Mouse (Mus musculus) adrenal gland, postnatal 25 days (tissue): ENCODE results near the gene Copg1. TPM values are rescaled to one million over a fixed set of nuclear protein-coding genes. Genes with fewer than 3 reads are reported as not detected.
A peak's percentile ranks its signal among the peaks of the same experiment; 100 is the strongest.

ENCODE experiments used
- DNase-seq: peaks from one replicate; pipeline ENCODE4 v3.0.0; 2021; ENCODE audit warnings: mixed read lengths
- long read RNA-seq: library from polyadenylated mRNA; stranded (forward); transcript quantifications from one replicate; pipeline ENCODE4 v2.0.0, GENCODE M21; 2021
- total RNA-seq: library from RNA; stranded (reverse); gene quantifications from 2 replicates; pipeline ENCODE4 v1.2.3, GENCODE M21; 2021

Copg1 gene
- total RNA-seq: 103 and 108 TPM in 2 replicates
- long read RNA-seq, full-length matches to known transcripts: 140 of 209 reads
- long read RNA-seq, partial matches to known transcripts: 54 of 209 reads
- long read RNA-seq, other reads (novel, unspliced or antisense): 15 of 209 reads

DNA sequence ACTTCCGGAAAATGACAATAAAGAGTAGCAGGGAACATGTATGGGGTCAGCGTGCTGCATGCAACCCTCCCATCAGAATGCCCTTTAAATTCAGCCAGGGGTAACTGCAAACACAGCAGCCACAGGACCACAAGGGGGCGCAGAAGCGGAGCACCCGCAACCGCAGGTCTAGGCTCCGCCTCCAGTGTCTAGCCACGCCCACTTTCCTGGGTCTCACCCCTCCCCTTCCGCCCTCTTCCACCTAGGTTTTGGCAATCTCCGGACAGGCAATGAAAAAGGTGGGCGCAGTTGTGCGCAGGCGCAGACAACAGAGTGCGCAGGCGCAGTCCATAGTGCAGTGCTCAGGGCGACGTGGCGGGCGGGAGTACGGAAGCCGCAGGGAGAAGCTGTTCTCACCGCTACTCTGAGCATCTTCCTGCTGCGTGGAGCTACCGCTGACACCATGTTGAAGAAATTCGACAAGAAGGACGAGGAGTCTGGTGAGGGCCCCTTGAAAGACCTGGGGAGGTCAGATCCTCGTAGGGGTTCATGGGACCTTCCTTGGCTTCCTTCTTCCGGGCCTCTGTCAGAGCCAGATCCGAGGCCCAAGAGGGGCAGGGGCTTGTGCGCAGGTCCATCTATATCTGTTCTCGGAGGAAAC is at the start of gene Copg1:
Copg1 (plus strand) TSS at position 221 of the 640 bp plus-strand sequence.
- peak; percentile 100 for DNase-seq

GRCm38 (mm10) chr6:87838551-87839197 is 48.9 kb upstream of the Copg1 start, which contains the start of gene Isy1:
Gene Isy1 (minus strand): TSS chr6:87838798.
- DNase-seq: peak; percentile 89

- no peak for DNase-seq
Measured at GRCm38 (mm10) chr6:87839797-87840341, 47.7 kb upstream of the Copg1 start.

GRCm38 (mm10) chr6:87841635-87842034 is 46.0 kb upstream of the Copg1 start:
- DNase-seq: no peak

- DNase-seq: no peak
Measured at GRCm38 (mm10) chr6:87842254-87842653, 45.4 kb upstream of the Copg1 start.

- no peak for DNase-seq
Measured at GRCm38 (mm10) chr6:87845031-87845695, 42.5 kb upstream of the Copg1 start.

DNA sequence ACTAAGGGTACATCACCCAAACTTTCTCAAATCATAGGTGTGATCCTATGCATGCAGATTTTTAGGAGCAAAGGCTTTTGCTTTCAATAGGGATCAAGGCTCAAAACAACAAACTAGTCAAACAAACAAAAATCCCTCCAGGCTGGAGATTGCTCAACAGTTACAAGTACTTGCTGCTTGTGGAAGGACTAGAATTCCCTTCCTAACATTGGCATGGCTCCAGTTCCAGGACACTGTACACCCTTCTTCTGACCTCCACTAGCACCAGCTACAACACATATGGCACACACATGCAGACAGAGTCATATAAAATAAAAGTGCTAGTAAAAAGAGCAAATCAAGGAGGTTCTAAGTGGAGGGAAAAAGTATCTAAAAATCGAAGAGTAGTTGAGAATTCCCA is 40.8 kb upstream of the Copg1 start:
- no peak for DNase-seq

DNA sequence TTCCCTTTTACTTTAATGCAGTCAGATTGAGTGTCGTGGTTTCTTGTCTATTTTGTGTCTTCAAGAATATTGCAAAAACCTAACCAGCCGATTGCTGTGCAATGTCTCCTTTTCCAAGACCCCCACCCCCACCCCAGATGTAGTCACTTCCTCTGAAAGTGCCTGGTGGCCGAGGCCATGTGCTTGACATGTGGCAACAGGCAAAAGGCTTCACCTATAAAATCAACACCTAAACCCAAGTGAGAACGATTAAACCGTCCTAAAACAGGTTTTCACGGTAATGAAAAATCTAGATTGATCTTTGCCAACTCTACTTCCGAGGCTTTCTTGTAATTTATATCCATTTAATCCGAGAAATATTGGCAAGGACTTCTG is 37.8 kb upstream of the Copg1 start:
- no peak for DNase-seq

DNA sequence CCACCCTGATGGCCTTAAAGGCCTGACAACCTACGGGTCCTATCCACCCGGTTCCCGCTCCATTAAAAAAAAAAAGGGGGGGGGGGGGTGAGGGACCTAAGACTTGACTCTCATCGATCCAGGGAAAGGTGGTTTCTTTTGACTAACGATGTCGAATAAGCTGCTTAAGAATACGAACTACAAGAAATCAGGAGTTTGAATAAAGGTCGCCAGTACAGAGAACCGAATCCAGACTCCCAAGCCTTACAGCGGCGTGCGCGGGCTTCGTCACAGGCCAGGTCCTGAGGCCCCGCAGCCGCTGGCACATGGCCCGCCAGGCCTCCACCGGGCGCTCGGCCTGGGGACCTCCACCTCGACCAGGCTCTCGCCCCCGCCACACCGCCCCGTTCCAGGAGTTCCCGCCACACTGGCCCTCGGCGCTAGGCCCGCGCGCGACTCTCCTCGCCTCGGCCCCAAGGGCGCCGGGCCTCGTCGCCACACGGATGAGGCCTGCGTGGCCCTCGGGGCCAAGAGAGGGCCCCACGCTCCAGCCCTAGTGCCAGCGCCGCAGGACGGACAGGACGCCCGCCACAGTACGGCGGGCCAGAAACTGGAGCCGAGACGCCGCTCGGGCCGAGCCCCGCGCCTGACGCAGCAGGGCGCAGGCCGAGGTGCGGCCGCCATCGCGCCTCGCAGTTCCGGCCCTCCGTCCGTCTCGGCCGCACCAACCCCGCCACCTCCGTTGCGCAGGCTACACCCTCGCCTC is 37.3 kb upstream of the Copg1 start:
- peak; percentile 69 for DNase-seq

DNA sequence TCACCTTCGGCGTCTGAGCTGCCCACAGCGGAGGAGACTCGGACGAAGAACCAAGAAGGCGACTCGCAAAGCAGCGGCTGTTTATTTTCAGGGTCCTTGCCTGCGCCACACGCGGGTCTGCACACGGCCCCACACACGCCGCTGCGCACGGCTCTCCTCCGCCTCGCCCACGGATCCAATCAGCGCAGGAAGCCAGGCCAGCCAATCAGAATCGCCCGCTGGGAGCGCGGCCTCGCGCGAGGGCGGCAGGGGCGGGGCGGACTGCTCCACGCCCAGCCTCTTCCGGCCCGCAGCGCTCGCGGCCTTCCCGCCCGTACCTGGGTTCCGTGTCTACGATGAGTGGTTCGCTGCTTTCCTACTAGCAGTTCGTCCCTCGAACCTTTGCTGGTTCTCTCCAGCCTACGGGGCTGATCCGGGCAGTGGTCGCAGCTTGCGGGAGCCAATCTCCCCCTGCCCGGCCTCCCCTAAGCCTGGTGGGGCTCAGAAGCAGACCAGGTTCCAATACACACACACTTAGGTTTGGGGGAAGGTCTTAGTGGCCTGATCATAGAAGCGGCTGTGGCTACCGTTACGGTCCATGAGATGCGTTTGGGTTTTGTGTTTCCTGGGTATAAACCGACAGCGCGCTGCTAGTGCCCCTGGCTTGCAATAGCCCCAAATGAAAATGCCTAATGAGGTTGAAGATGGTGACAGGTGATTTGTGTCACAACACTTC is 36.6 kb upstream of the Copg1 start, which contains the start of gene Cnbp:
Cnbp (minus strand) TSS at position 207 of the 715 bp plus-strand sequence.
- DNase-seq: peak; percentile 98

GRCm38 (mm10) chr6:87851871-87852270 is 35.7 kb upstream of the Copg1 start:
- DNase-seq: no peak

GRCm38 (mm10) chr6:87853446-87853845 is 34.2 kb upstream of the Copg1 start:
- no peak for DNase-seq

DNA sequence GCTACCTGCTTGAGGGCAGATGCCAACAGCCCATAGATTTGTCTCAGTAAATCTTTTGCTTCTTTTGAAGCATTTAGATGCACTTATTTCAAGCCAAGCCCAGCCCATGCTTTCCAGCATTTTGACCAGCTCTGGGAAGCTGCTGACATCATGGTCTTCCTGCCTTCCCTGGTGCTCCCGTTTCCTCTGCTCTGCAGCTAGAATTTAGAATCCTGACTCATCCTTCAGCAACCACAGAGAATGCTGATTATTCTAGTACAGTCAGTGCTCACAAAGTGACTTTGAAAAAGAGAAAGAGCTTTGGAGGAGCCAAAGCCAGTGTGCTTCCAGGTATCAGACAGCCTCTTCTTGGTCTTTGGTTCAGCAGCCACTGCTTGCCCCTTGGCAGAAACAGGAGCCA is 30.5 kb upstream of the Copg1 start:
- no peak for DNase-seq

DNA sequence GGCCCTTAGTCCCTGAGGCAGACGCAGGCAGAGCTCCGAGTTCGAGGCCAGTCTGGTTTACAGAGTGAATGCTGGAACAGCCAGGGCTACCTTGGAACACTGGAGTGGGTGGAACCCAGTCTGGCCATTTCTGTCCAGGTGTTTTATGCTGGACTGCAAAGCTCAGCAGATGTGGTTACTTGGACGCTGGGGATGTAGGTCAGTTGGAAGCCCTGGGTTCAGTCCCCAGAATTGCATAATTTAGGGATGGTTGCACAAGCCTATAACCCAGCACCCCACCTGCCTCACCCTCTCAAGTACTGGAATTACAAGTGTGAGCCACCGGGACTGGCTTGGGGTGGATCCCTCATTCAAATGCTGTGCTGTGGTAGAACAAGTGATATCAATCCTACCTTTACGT is 21.4 kb upstream of the Copg1 start:
- no peak for DNase-seq

- DNase-seq: no peak
Measured at GRCm38 (mm10) chr6:87867256-87867655, 20.4 kb upstream of the Copg1 start.

DNA sequence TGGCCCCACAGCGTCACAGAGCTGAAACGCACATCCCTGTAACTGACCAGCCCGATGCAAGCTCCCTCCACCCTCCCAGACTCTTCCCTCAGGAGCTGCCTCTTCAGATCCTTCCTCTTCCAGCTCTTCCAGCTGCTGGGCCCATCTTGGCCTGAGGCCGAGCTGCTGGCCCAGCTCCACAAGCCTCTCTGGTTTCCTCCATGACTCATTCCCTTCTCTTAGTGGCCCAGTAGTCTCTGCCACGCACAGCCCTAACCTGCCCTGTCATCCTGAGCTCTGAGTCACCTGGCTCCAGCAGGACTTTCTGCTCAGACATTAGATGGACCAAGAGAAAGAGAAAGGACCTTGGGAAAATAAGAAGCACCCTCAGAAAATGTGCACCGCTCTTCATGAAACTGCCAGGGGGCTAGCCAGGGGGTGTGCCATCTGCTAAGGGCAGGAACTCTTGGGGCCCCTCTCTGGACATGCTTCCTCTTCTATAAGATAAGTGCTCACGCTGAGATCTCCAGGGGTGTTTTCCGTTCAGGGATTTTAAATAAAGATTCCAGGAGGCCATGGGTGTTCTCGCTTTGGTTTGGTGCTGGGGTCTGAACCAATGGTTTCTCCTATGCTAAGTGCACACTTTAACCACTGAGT is 18.6 kb upstream of the Copg1 start:
- DNase-seq: peak; percentile 88

DNA sequence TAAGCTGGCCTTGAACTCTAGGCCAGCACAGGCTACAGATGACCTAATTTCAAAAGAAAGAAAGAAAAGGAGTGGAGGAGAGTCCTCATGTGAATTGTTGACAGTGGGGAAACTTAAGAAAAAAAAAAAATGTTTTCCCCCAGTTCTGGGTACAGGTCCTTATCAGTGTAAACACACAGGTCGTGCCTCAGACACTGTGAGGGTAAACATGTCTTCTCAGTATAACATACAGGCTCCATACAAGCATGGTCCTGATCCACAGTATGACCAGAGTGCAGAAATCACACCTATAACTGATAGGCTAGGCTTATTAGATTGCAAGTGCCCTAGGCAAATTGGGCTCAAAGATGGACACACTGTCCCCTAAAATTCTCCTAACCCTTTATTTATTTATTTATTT is 17.2 kb upstream of the Copg1 start:
- no peak for DNase-seq

DNA sequence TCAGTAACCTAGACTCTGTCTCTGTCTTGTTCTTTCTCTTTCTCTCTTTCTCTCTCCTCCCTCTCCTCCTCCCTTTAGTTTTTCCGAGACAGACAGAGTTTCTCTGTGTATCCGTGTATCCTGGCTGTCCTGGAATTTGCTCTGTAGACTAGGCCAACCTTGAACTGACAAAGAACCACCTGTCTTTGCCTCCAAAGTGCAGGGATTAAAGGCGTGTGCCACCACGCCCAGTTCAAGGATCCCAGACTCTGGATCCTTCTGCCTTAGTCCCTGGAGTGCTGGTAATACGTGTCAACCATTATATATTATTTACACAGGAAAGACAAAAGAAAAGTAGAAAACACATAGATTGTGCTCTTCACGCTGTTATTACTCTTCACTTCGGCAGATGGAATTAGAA is 16.4 kb upstream of the Copg1 start:
- DNase-seq: no peak

DNA sequence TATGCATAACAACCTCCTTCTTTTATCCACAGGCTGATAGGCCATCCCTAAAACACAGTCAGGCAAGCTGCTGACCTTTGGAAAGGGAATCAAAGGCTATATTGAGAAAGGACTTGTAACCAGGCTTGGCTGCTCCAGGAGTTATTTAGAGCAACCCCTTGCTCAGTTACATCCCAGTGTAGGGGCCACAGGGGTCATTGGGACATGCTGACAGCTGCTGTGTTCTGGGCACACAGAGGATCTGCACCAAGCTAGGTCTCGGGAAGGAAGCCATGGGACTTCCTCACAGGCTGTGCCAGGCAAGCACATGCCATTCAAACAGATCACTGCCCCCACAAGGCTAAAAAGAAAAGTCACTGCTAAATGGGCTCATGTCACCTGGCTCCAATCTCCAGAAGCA is 14.5 kb upstream of the Copg1 start:
- DNase-seq: no peak

GRCm38 (mm10) chr6:87873963-87874362 is 13.7 kb upstream of the Copg1 start:
- no peak for DNase-seq

- DNase-seq: peak; percentile 40
Measured at GRCm38 (mm10) chr6:87875083-87875482, 12.5 kb upstream of the Copg1 start.
